ENCODE assay signal across 22 mouse cellular contexts in the genomic region with DNA sequence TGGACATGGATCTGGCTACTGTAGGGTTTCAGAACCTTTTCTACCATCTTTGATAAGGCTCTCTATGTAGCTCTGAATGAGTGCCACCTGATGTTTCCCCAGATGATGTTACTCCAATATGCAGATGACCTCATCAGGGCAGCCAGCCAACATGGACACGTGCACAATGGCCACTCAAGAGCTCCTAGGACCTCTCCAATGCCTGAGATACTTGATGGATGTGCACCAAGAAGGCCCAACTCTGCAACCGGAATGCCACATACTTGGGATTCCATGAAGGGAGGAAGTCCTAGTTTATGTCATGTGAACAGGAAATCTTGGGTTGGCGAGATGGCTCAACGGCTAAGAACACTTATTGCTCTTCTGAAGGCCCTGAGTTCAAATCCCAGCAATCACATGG. TPM values are rescaled to one million over a fixed set of nuclear protein-coding genes. Genes with fewer than 3 reads are reported as not detected.
DNase-seq lines count a peak whose midpoint lies in the region; ATAC-seq lines count a peak whose summit lies in the region.
"Had no signal": no experiment of that assay in that cellular context is flagged by ENCODE, and none has a peak within 500 bp of the region (broad histone marks: within the 10 kb centered on the region; RNA-seq: fewer than 3 reads in every experiment).

No protein-coding gene starts in this region.

- no peaks in the 10 kb centered on the region for H3K27me3 ChIP-seq in hindbrain, embryonic 12.5 days
- H3K27me3 ChIP-seq: embryonic facial prominence, embryonic 15.5 days; lung, embryonic 15.5 days had no signal

- H3K4me1 ChIP-seq in hindbrain, embryonic 12.5 days: no peaks in the 10 kb centered on the region
- H3K4me1 ChIP-seq: embryonic facial prominence, embryonic 15.5 days; hindbrain, embryonic 10.5 days; lung, embryonic 15.5 days had no signal

- no peak overlapping the region for H3K9ac ChIP-seq in hindbrain, embryonic 12.5 days
- H3K9ac ChIP-seq: embryonic facial prominence, embryonic 15.5 days; forebrain, postnatal 0 days; lung, embryonic 15.5 days had no signal

- H3K4me2 ChIP-seq in hindbrain, embryonic 12.5 days (replicated peaks): no peak overlapping the region
- H3K4me2 ChIP-seq: embryonic facial prominence, embryonic 15.5 days; lung, embryonic 15.5 days had no signal

- H3K4me3 ChIP-seq in hindbrain, embryonic 12.5 days: no peak overlapping the region
- H3K4me3 ChIP-seq: embryonic facial prominence, embryonic 15.5 days; hindbrain, embryonic 10.5 days; left cerebral cortex, adult 2 months; lung, embryonic 15.5 days had no signal

- H3K36me3 ChIP-seq in hindbrain, embryonic 12.5 days: no peaks in the 10 kb centered on the region
- H3K36me3 ChIP-seq: embryonic facial prominence, embryonic 15.5 days; hindbrain, embryonic 10.5 days; lung, embryonic 15.5 days had no signal

- ATAC-seq in hindbrain, embryonic 12.5 days (ENCODE audit: low FRiP score): no peak
- ATAC-seq: forebrain, postnatal 0 days had no signal

- H3K27ac ChIP-seq in hindbrain, embryonic 12.5 days: no peak overlapping the region
- H3K27ac ChIP-seq: embryonic facial prominence, embryonic 15.5 days; hindbrain, embryonic 10.5 days; kidney, postnatal 0 days; left cerebral cortex, adult 2 months; lung, embryonic 15.5 days had no signal

- WGBS in hindbrain, embryonic 12.5 days: 92% methylated on average over 4 of the region's 4 CpGs

- DNase-seq in kidney, adult 11 months: peak; percentile 5
- no peak for DNase-seq in kidney, postnatal 14 days
- DNase-seq in 3134 (ENCODE audit: extremely low read depth, insufficient read length, low spot score): peak; percentile 42
- peak; percentile 76 for DNase-seq in 3T3-L1 (ENCODE audit: low read depth, low spot score)
- DNase-seq in ZHBTc4 (ENCODE audit: low read depth, low spot score): peak; percentile 56
- no peak for DNase-seq in B cell, adult 2 months
- DNase-seq: cerebellum, adult 2 months; cerebellum, postnatal 36 days; forebrain, postnatal 0 days; left cerebral cortex, postnatal 4 days; right cerebral cortex, postnatal 14 days; thymus, postnatal 36 days had no signal

- no peaks in the 10 kb centered on the region for H3K9me3 ChIP-seq in hindbrain, embryonic 12.5 days (replicated peaks)
- H3K9me3 ChIP-seq: embryonic facial prominence, embryonic 15.5 days; hindbrain, embryonic 10.5 days; lung, embryonic 15.5 days had no signal

RNA-seq across cellular contexts. Expression of gene St6galnac1, which starts 20.1 kb away (rescaled TPM):
- not detected in 2 replicates for polyA plus RNA-seq in hindbrain, embryonic 12.5 days (2016; fragmentation: Nextera tagmentation; extraction: Ambion mirVana)
- polyA plus RNA-seq: cerebellum, adult 2 months; embryonic facial prominence, embryonic 15.5 days; forebrain, postnatal 0 days; heart, embryonic 14.5 days; hindbrain, embryonic 10.5 days; kidney, postnatal 0 days; liver, adult 2 months; lung, embryonic 15.5 days; midbrain, postnatal 0 days; stomach, embryonic 14.5 days had no signal

Comparison
In these comparisons a context has a peak if more than half of its experiments do, and no peak if none do; other contexts are left out.
1. DNase-seq: peak in kidney, adult 11 months (single experiment), 3134 (single experiment), 3T3-L1 (single experiment) and ZHBTc4 (single experiment); none in kidney, postnatal 14 days (single experiment) and B cell, adult 2 months (0 of 2).